Mouse (Mus musculus) hindbrain, embryonic 12.5 days (tissue): Measurements from ENCODE around the gene Rad51. TPM values are rescaled to one million over a fixed set of nuclear protein-coding genes. Genes with fewer than 3 reads are reported as not detected.

Source experiments
- ATAC-seq: fragments of 200-750 bp; cut with Nextera tagmentation; 2 replicates; pipeline ENCODE4 v1.8.0; 2017; ENCODE audit warnings: moderate TSS enrichment; ENCODE audit not compliant: low FRiP score
- H3K27ac ChIP-seq: fragments of 300-500 bp; sonication (generic); 2 replicates; pipeline ENCODE4 v1.5.1; 2016; ENCODE audit warnings: mild to moderate bottlenecking
- H3K27me3 ChIP-seq: fragments of 300-500 bp; sonication (generic); 2 replicates; pipeline ENCODE4 v1.6.1; 2016; ENCODE audit warnings: mild to moderate bottlenecking
- H3K36me3 ChIP-seq: fragments of 300-500 bp; sonication (generic); 2 replicates; pipeline ENCODE4 v1.6.1; 2016; ENCODE audit warnings: mild to moderate bottlenecking
- H3K4me1 ChIP-seq: fragments of 300-500 bp; sonication (generic); 2 replicates; pipeline ENCODE4 v1.6.1; 2016
- H3K4me2 ChIP-seq: fragments of 300-500 bp; sonication (generic); replicated peaks from 2 replicates; pipeline ENCODE4 v1.6.1; 2016; ENCODE audit warnings: mild to moderate bottlenecking
- H3K4me3 ChIP-seq: fragments of 300-500 bp; sonication (generic); 2 replicates; pipeline ENCODE4 v1.5.1; 2016; ENCODE audit warnings: mild to moderate bottlenecking
- H3K9ac ChIP-seq: fragments of 300-500 bp; sonication (generic); 2 replicates; pipeline ENCODE4 v1.6.1; 2016; ENCODE audit warnings: mild to moderate bottlenecking, moderate library complexity
- H3K9me3 ChIP-seq: fragments of 300-500 bp; sonication (generic); replicated peaks from 2 replicates; pipeline ENCODE4 v1.6.1; 2016; ENCODE audit warnings: mild to moderate bottlenecking
- WGBS: fragments of 180-500 bp; shearing (Covaris S2); methylation state at CpG from one replicate; pipeline ENCODE4 v1.1.7; 2016; 5-methylcytosine and 5-hydroxymethylcytosine counted together
- polyA plus RNA-seq: library from polyadenylated mRNA; unstranded; fragments of >200 nt; fragmentation: Nextera tagmentation; extraction: Ambion mirVana; gene quantifications from 2 replicates; pipeline ENCODE4 v1.2.1, GENCODE M21; 2016

Rad51 gene
- polyA plus RNA-seq, 1 experiment from 2014 or later = 33.7 TPM

- peaks cover 55% of the 10 kb centered on the region for H3K36me3 ChIP-seq
- no peak for ATAC-seq
These were observed 70.3 kb downstream of the Rad51 start for GRCm38 (mm10) chr2:119182914-119183313.

GRCm38 (mm10) chr2:119189029-119189710 lies 76.6 kb downstream of the Rad51 start:
- ATAC-seq = peak; percentile 78
- peaks cover 5% of the 10 kb centered on the region for H3K4me1 ChIP-seq
- H3K27ac ChIP-seq = no peak overlapping the region
- 0 out of 2 replicates have a peak, but pooled peaks cover 11% of the 10 kb centered on the region for H3K36me3 ChIP-seq
- no peaks in the 10 kb centered on the region for H3K9me3 ChIP-seq
- no peak overlapping the region; the same call in 1 of the 2 replicates for H3K9ac ChIP-seq
- H3K27me3 ChIP-seq = no peaks in the 10 kb centered on the region
- H3K4me3 ChIP-seq = peak overlapping the region; percentile 21
- peak overlapping the region; percentile 56 for H3K4me2 ChIP-seq
- WGBS = 7% methylated on average over 15 of the region's 15 CpGs

More at GRCm38 (mm10) chr2:119182914-119183313, 70.3 kb downstream of the Rad51 start:
- Histone ChIP-seq H3K4me1 (no peaks in the 10 kb centered on the region), H3K9me3 (no peaks in the 10 kb centered on the region), H3K4me3 (no peak overlapping the region), H3K27me3 (no peaks in the 10 kb centered on the region), H3K4me2 (no peak overlapping the region), H3K27ac (no peak overlapping the region), H3K9ac (no peak overlapping the region)
- WGBS = 58% methylated on average over 7 of the region's 7 CpGs

GRCm38 (mm10) chr2:119190969-119191368 lies 78.4 kb downstream of the Rad51 start:
- Histone ChIP-seq H3K9ac (no peak overlapping the region), H3K27me3 (no peaks in the 10 kb centered on the region), H3K4me3 (no peak overlapping the region), H3K4me2 (no peak overlapping the region), H3K36me3 (no peaks in the 10 kb centered on the region), H3K9me3 (no peaks in the 10 kb centered on the region), H3K27ac (no peak overlapping the region), H3K4me1 (peaks cover 5% of the 10 kb centered on the region)
- no peak for ATAC-seq
- 84% methylated on average over 5 of the region's 5 CpGs for WGBS

GRCm38 (mm10) chr2:119194140-119194539 lies 81.5 kb downstream of the Rad51 start:
- Histone ChIP-seq H3K4me3 (no peak overlapping the region), H3K9me3 (no peaks in the 10 kb centered on the region), H3K27ac (no peak overlapping the region), H3K9ac (no peak overlapping the region), H3K4me1 (peaks cover 10% of the 10 kb centered on the region), H3K36me3 (no peaks in the 10 kb centered on the region), H3K4me2 (no peak overlapping the region), H3K27me3 (no peaks in the 10 kb centered on the region)
- WGBS = 87% methylated on average over 5 of the region's 5 CpGs
- no peak for ATAC-seq

GRCm38 (mm10) chr2:119196316-119197108 lies 83.9 kb downstream of the Rad51 start:
- no peak overlapping the region for H3K9ac ChIP-seq
- no peaks in the 10 kb centered on the region for H3K9me3 ChIP-seq
- peaks cover 8% of the 10 kb centered on the region; the same call in 1 of the 2 replicates for H3K4me1 ChIP-seq
- 47% methylated on average over 4 of the region's 4 CpGs for WGBS
- H3K27me3 ChIP-seq = no peaks in the 10 kb centered on the region
- no peak overlapping the region for H3K27ac ChIP-seq
- ATAC-seq = no peak
- H3K4me2 ChIP-seq = no peak overlapping the region
- H3K4me3 ChIP-seq = no peak overlapping the region
- no peaks in the 10 kb centered on the region for H3K36me3 ChIP-seq

Other genes with a start within 250 kb of the Rad51 start
- 6.7 and 6.8 TPM in 2 replicates for gene Bahd1, start 212.4 kb upstream of the Rad51 start, polyA plus RNA-seq
- 26.9 and 29.6 TPM in 2 replicates for gene Chst14, start 186.3 kb upstream of the Rad51 start, polyA plus RNA-seq
- gene Ccdc32, start 83.4 kb upstream of the Rad51 start, polyA plus RNA-seq = 27.3 and 27.6 TPM in 2 replicates
- gene Rpusd2, start 78.0 kb upstream of the Rad51 start, polyA plus RNA-seq = 5.3 and 5.5 TPM in 2 replicates
- 37.8 and 39.3 TPM in 2 replicates for gene Knl1, start 65.7 kb upstream of the Rad51 start, polyA plus RNA-seq
- 45.5 and 45.9 TPM in 2 replicates for gene Rmdn3, start 44.2 kb downstream of the Rad51 start, polyA plus RNA-seq
- 8.3 and 11.7 TPM in 2 replicates for gene Gchfr, start 55.0 kb downstream of the Rad51 start, polyA plus RNA-seq
- 0.96 and 1.1 TPM in 2 replicates for gene Gm14137, start 61.7 kb downstream of the Rad51 start, polyA plus RNA-seq
- gene Zfyve19, start 95.8 kb downstream of the Rad51 start, polyA plus RNA-seq = 46.9 and 53.3 TPM in 2 replicates
- gene Dnajc17, start 96.0 kb downstream of the Rad51 start, polyA plus RNA-seq = 22.6 and 23.3 TPM in 2 replicates
- gene Ppp1r14d, start 117.1 kb downstream of the Rad51 start, polyA plus RNA-seq = 0.37 TPM in 1 of 2 replicates, not detected in the other
- gene Spint1, start 124.6 kb downstream of the Rad51 start, polyA plus RNA-seq = 3.0 and 6.4 TPM in 2 replicates
- gene Rhov, start 158.5 kb downstream of the Rad51 start, polyA plus RNA-seq = 5.8 and 8.2 TPM in 2 replicates
- gene Vps18, start 175.9 kb downstream of the Rad51 start, polyA plus RNA-seq = 28.2 and 28.3 TPM in 2 replicates
- gene Dll4, start 213.0 kb downstream of the Rad51 start, polyA plus RNA-seq = 5.6 TPM in 2 replicates
- 1.9 and 2.4 TPM in 2 replicates for gene Chac1, start 238.4 kb downstream of the Rad51 start, polyA plus RNA-seq